Mouse (Mus musculus): ENCODE data around the gene Glt1d1.
A peak's percentile ranks its signal among the peaks of the same experiment; 100 is the strongest.

GRCm38 (mm10) chr5:127640359-127640758 lies 8.3 kb downstream of the Glt1d1 start:
- TF ChIP-seq CTCF (IDR thresholded peaks at IDR 0.05; ENCODE audit: borderline replicate concordance, insufficient read depth, low read depth, low read length) (peak; percentile 32; the same call in 1 of the 2 replicates), POLR2A (IDR thresholded peaks at IDR 0.05; ENCODE audit: borderline replicate concordance, insufficient read depth, low read length) (no peak)
